8 mouse cellular contexts compared by ENCODE assay signal in genomic region chr11:97703039-97703826, GRCm38 (mm10). TPM values are rescaled to one million over a fixed set of nuclear protein-coding genes. Genes with fewer than 3 reads are reported as not detected.
DNase-seq lines count a peak whose midpoint lies in the region; ATAC-seq and TF ChIP-seq lines count a peak whose summit lies in the region.

Psmb3 (plus strand) TSS chr11:97703399.

- ATAC-seq in forebrain, embryonic 11.5 days (replicated peaks; ENCODE audit: low FRiP score) = peak; percentile 86
- peak; percentile 86 for ATAC-seq in heart, embryonic 16.5 days (replicated peaks; ENCODE audit: extremely low read depth, insufficient read depth, low FRiP score)
- ATAC-seq in liver, embryonic 15.5 days (ENCODE audit: insufficient read depth) = peak; percentile 90
- peak; percentile 74 for ATAC-seq in neural tube, embryonic 12.5 days (ENCODE audit: low FRiP score, low read depth)

- dilution Hi-C loops in CH12.LX (cut with MboI; ENCODE audit: extremely low pct_ligation_motif_present, extremely low pct_unique_long_range_greater_than_20kb, low sequenced_read_pairs) = no loop called here

- TF ChIP-seq EP300 in CH12.LX (IDR thresholded peaks at IDR 0.05; ENCODE audit: low read length) = no peak

- TF ChIP-seq POLR2A in CH12.LX (IDR thresholded peaks at IDR 0.05; ENCODE audit: low read depth, low read length) = peak; percentile 97

- H3K27ac ChIP-seq in CH12.LX (ENCODE audit: insufficient read depth, low read depth) = peak within 1 kb of the TSS; percentile 86
- peak within 1 kb of the TSS; percentile 72; the same call in 1 of the 2 replicates for H3K27ac ChIP-seq in forebrain, embryonic 11.5 days (ENCODE audit: low read depth, low read length)
- H3K27ac ChIP-seq in heart, embryonic 16.5 days (ENCODE audit: low read length) = peak within 1 kb of the TSS; percentile 89
- H3K27ac ChIP-seq in liver, embryonic 15.5 days (replicated peaks) = peak within 1 kb of the TSS; percentile 77
- no peak within 1 kb of the TSS for H3K27ac ChIP-seq in neural tube, embryonic 12.5 days

- H3K9ac ChIP-seq in CH12.LX (ENCODE audit: insufficient read depth, low read depth) = peak within 1 kb of the TSS; percentile 78
- H3K9ac ChIP-seq in forebrain, embryonic 11.5 days (ENCODE audit: low read length) = peak within 1 kb of the TSS; percentile 81
- peak within 1 kb of the TSS; percentile 93 for H3K9ac ChIP-seq in heart, embryonic 16.5 days (ENCODE audit: low read length)
- H3K9ac ChIP-seq in liver, embryonic 15.5 days = peak within 1 kb of the TSS; percentile 82
- peak within 1 kb of the TSS; percentile 80 for H3K9ac ChIP-seq in neural tube, embryonic 12.5 days

- peaks cover 6 to 41% of the 10 kb centered on the region in 2 experiments for H3K4me1 ChIP-seq in CH12.LX (ENCODE audit: control insufficient read depth in 1 of 2, insufficient read depth in 2 of 2)
- H3K4me1 ChIP-seq in forebrain, embryonic 11.5 days (replicated peaks; ENCODE audit: control insufficient read depth, insufficient read depth, low read length) = peaks cover 18% of the 10 kb centered on the region
- H3K4me1 ChIP-seq in heart, embryonic 16.5 days (ENCODE audit: control insufficient read depth, insufficient read depth, low read length) = peaks cover 24% of the 10 kb centered on the region
- H3K4me1 ChIP-seq in liver, embryonic 15.5 days (replicated peaks) = peaks cover 62% of the 10 kb centered on the region
- peaks cover 29% of the 10 kb centered on the region for H3K4me1 ChIP-seq in neural tube, embryonic 12.5 days

- TF ChIP-seq RAD21 in CH12.LX (IDR thresholded peaks at IDR 0.05; ENCODE audit: low read depth, low read length) = no peak

- in situ Hi-C loops in CH12.LX (cut with MboI; ENCODE audit: low pct_ligation_motif_present, low pct_unique_long_range_greater_than_20kb, low sequenced_read_pairs) = loop anchor here (5.0 kb wide), 1 partner anchor 34 kb away; no protein-coding TSS in a partner anchor

- TF ChIP-seq CTCF in CH12.LX (conservative IDR thresholded peaks at IDR 0.05 in 1 of 2, IDR thresholded peaks at IDR 0.05 in 1 of 2; ENCODE audit: low read depth in 2 of 2, low read length in 2 of 2) = no peak

- under 1% methylated on average over 35 of the region's 35 CpGs for WGBS in forebrain, embryonic 11.5 days
- WGBS in heart, embryonic 16.5 days = under 1% methylated on average over 35 of the region's 35 CpGs
- under 1% methylated on average over 35 of the region's 35 CpGs for WGBS in liver, embryonic 15.5 days (ENCODE audit: insufficient replicate concordance)
- under 1% methylated on average over 35 of the region's 35 CpGs for WGBS in neural tube, embryonic 12.5 days

- H3K27me3 ChIP-seq in CH12.LX (replicated peaks) = peaks cover 21% of the 10 kb centered on the region
- no peaks in the 10 kb centered on the region for H3K27me3 ChIP-seq in forebrain, embryonic 11.5 days (ENCODE audit: control insufficient read depth, insufficient read depth, low read length)
- no peaks in the 10 kb centered on the region for H3K27me3 ChIP-seq in heart, embryonic 16.5 days (ENCODE audit: control insufficient read depth, insufficient read depth, low read length)
- H3K27me3 ChIP-seq in liver, embryonic 15.5 days = peaks cover 46% of the 10 kb centered on the region
- no peaks in the 10 kb centered on the region for H3K27me3 ChIP-seq in neural tube, embryonic 12.5 days (replicated peaks)

- no peaks in the 10 kb centered on the region for H3K9me3 ChIP-seq in CH12.LX (replicated peaks; ENCODE audit: low read length)
- H3K9me3 ChIP-seq in forebrain, embryonic 11.5 days (ENCODE audit: control insufficient read depth, low read length) = no peaks in the 10 kb centered on the region
- no peaks in the 10 kb centered on the region for H3K9me3 ChIP-seq in heart, embryonic 16.5 days (replicated peaks; ENCODE audit: control insufficient read depth, low read length)
- H3K9me3 ChIP-seq in liver, embryonic 15.5 days (replicated peaks) = no peaks in the 10 kb centered on the region
- H3K9me3 ChIP-seq in neural tube, embryonic 12.5 days = no peaks in the 10 kb centered on the region

- H3K36me3 ChIP-seq in CH12.LX (replicated peaks in 1 of 2; ENCODE audit: control insufficient read depth in 1 of 2, insufficient read depth in 1 of 2, low read length in 1 of 2) = peaks cover 23 to 39% of the 10 kb centered on the region in 2 experiments
- peaks cover 4% of the 10 kb centered on the region; the same call in 1 of the 2 replicates for H3K36me3 ChIP-seq in forebrain, embryonic 11.5 days (ENCODE audit: control insufficient read depth, insufficient read depth, low read length)
- peaks cover 14% of the 10 kb centered on the region for H3K36me3 ChIP-seq in heart, embryonic 16.5 days (ENCODE audit: control insufficient read depth, insufficient read depth)
- peaks cover 31% of the 10 kb centered on the region for H3K36me3 ChIP-seq in liver, embryonic 15.5 days (replicated peaks)
- peaks cover 25% of the 10 kb centered on the region for H3K36me3 ChIP-seq in neural tube, embryonic 12.5 days

- DNase-seq in CH12.LX (ENCODE audit: extremely low read depth) = peak; percentile 100
- peak; percentile 100 for DNase-seq in c-Kit-positive CD71-positive TER-119-negative erythroid progenitor cells, embryonic 14.5 days (ENCODE audit: low read depth)
- DNase-seq in forebrain, embryonic 11.5 days (ENCODE audit: low spot score) = peak; percentile 96
- DNase-seq in kidney, postnatal 36 days = peak; percentile 99 to 100
- peak; percentile 100 for DNase-seq in telencephalon, adult 2 months (ENCODE audit: low read depth, low spot score)

- peaks cover 33% of the 10 kb centered on the region for H3K79me2 ChIP-seq in CH12.LX (replicated peaks; ENCODE audit: control insufficient read depth, extremely low read depth, insufficient read depth, poor library complexity, severe bottlenecking)

- peak within 1 kb of the TSS; percentile 57 to 100 (median 99) for H3K4me3 ChIP-seq in CH12.LX (replicated peaks in 1 of 3; ENCODE audit: low read depth in 2 of 3, low read length in 2 of 3, poor library complexity in 1 of 3)
- peak within 1 kb of the TSS; percentile 82 for H3K4me3 ChIP-seq in forebrain, embryonic 11.5 days (ENCODE audit: low read depth, low read length)
- H3K4me3 ChIP-seq in heart, embryonic 16.5 days (ENCODE audit: low read length) = peak within 1 kb of the TSS; percentile 95
- H3K4me3 ChIP-seq in liver, embryonic 15.5 days (replicated peaks) = peak within 1 kb of the TSS; percentile 91
- H3K4me3 ChIP-seq in neural tube, embryonic 12.5 days = peak within 1 kb of the TSS; percentile 83

- H3K4me2 ChIP-seq in CH12.LX (ENCODE audit: insufficient read depth, low read depth, poor library complexity, severe bottlenecking) = peak within 1 kb of the TSS; percentile 52
- H3K4me2 ChIP-seq in forebrain, embryonic 11.5 days (ENCODE audit: low read depth, low read length, severe bottlenecking) = peak within 1 kb of the TSS; percentile 79
- peak within 1 kb of the TSS; percentile 89 for H3K4me2 ChIP-seq in heart, embryonic 16.5 days (ENCODE audit: low read depth, low read length)
- peak within 1 kb of the TSS; percentile 92 for H3K4me2 ChIP-seq in liver, embryonic 15.5 days
- peak within 1 kb of the TSS; percentile 81 for H3K4me2 ChIP-seq in neural tube, embryonic 12.5 days (replicated peaks)

TF ChIP-seq in CH12.LX, 34 proteins besides CTCF, POLR2A, EP300 and RAD21 (continues in another document):
- peak; percentile 85 for TF ChIP-seq NELFE (IDR thresholded peaks at IDR 0.05; ENCODE audit: low read depth, low read length)
- TF ChIP-seq ZC3H11A (IDR thresholded peaks at IDR 0.05; ENCODE audit: low read depth, low read length) = no peak
- TF ChIP-seq USF1 (IDR thresholded peaks at IDR 0.05; ENCODE audit: low read depth, low read length) = peak; percentile 92
- TF ChIP-seq KAT2A (IDR thresholded peaks at IDR 0.05; ENCODE audit: insufficient replicate concordance, low read length) = peak; percentile 96
- TF ChIP-seq POLR2AphosphoS2 (IDR thresholded peaks at IDR 0.05; ENCODE audit: low read depth, low read length) = peak; percentile 90; the same call in 1 of the 2 replicates
- TF ChIP-seq ZNF384 (IDR thresholded peaks at IDR 0.05; ENCODE audit: low read depth, low read length) = peak; percentile 50; the same call in 1 of the 2 replicates
- peak; percentile 89; the same call in 1 of the 2 replicates for TF ChIP-seq MEF2A (IDR thresholded peaks at IDR 0.05; ENCODE audit: borderline replicate concordance, low read depth, low read length)
- peak; percentile 99 for TF ChIP-seq MAX (IDR thresholded peaks at IDR 0.05; ENCODE audit: low read length)
- TF ChIP-seq GABPA (IDR thresholded peaks at IDR 0.05; ENCODE audit: insufficient replicate concordance, low read depth, low read length) = peak; percentile 94
- TF ChIP-seq ZKSCAN1 (IDR thresholded peaks at IDR 0.05; ENCODE audit: borderline replicate concordance, low read depth, low read length) = no peak
- TF ChIP-seq HCFC1 (IDR thresholded peaks at IDR 0.05; ENCODE audit: low read depth, low read length) = peak; percentile 96
- TF ChIP-seq ZMIZ1 (IDR thresholded peaks at IDR 0.05; ENCODE audit: low read depth, low read length) = peak; percentile 86; the same call in 1 of the 2 replicates
- peak; percentile 45; the same call in 1 of the 2 replicates for TF ChIP-seq ETS1 (conservative IDR thresholded peaks at IDR 0.05; ENCODE audit: low read depth, low read length)
- TF ChIP-seq MXI1 (IDR thresholded peaks at IDR 0.05; ENCODE audit: low read depth, low read length) = peak; percentile 99
- TF ChIP-seq MAZ (IDR thresholded peaks at IDR 0.05; ENCODE audit: low read depth, low read length) = peak; percentile 80
- peak; percentile 99 for TF ChIP-seq SIN3A (IDR thresholded peaks at IDR 0.05; ENCODE audit: low read length)
- peak; percentile 79 for TF ChIP-seq TBP (conservative IDR thresholded peaks at IDR 0.05; ENCODE audit: low read depth, low read length)
- peak; percentile 61 for TF ChIP-seq NRF1 (IDR thresholded peaks at IDR 0.05; ENCODE audit: low read depth, low read length)
- peak; percentile 67; the same call in 1 of the 2 replicates for TF ChIP-seq RCOR1 (conservative IDR thresholded peaks at IDR 0.05; ENCODE audit: low read depth, low read length)
- peak; percentile 98 for TF ChIP-seq MYC (IDR thresholded peaks at IDR 0.05; ENCODE audit: low read depth, low read length)
- TF ChIP-seq IRF4 (IDR thresholded peaks at IDR 0.05; ENCODE audit: low read depth, low read length) = peak; percentile 72
- peak; percentile 53 for TF ChIP-seq BHLHE40 (IDR thresholded peaks at IDR 0.05; ENCODE audit: low read depth, low read length)

RNA-seq across cellular contexts. Expression of gene Psmb3, which starts in this region (rescaled TPM):
- total RNA-seq in CH12.LX (2012; rRNA removed) (863 and 969 TPM in 2 replicates), CH12.LX (2014; rRNA removed) (1,070 and 1,251 TPM in 2 replicates)
- 560 and 594 TPM in 2 replicates for polyA plus RNA-seq in CH12.LX (2012; ENCODE audit: insufficient read length, low read depth)
- polyA plus RNA-seq in forebrain, embryonic 11.5 days (2014; fragmentation: Nextera tagmentation; extraction: Ambion mirVana) = 463 and 510 TPM in 2 replicates
- 359 and 395 TPM in 2 replicates for polyA plus RNA-seq in heart, embryonic 16.5 days (2015; fragmentation: Nextera tagmentation; extraction: Ambion mirVana)
- polyA plus RNA-seq in liver, embryonic 15.5 days (2015; fragmentation: Nextera tagmentation; extraction: Ambion mirVana) = 236 and 247 TPM in 2 replicates
- polyA plus RNA-seq in neural tube, embryonic 12.5 days (2016; fragmentation: Nextera tagmentation; extraction: Ambion mirVana) = 453 and 497 TPM in 2 replicates
